Mouse (Mus musculus) inflammation-experienced regulatory T-cells, adult 16 weeks (primary cell): ENCODE measurements around the gene Rnf207. TPM values are rescaled to one million over a fixed set of nuclear protein-coding genes. Genes with fewer than 3 reads are reported as not detected.

Experiments used
- polyA plus RNA-seq: library from polyadenylated mRNA; unstranded; fragments of 100-300 nt; shearing (Covaris generic); gene quantifications from one replicate; pipeline ENCODE4 v1.2.1, GENCODE M21; 2017

Gene Rnf207
- not detected for polyA plus RNA-seq

GRCm38 (mm10) chr4:152318517-152319234, at the start of gene Rnf207:
Rnf207 (minus strand) TSS chr4:152318993.

GRCm38 (mm10) chr4:152338419-152339292, 19.9 kb upstream of the Rnf207 start, which contains the start of gene Chd5:
Chd5 (plus strand) TSS chr4:152338651.

GRCm38 (mm10) chr4:152325574-152326411, 7.0 kb upstream of the Rnf207 start, which contains the start of gene Rpl22:
Rpl22 (plus strand) TSS chr4:152325742.

GRCm38 (mm10) chr4:152296874-152297861, 21.6 kb downstream of the Rnf207 start, which contains the start of gene Icmt:
Icmt (plus strand) TSS chr4:152297227.

GRCm38 (mm10) chr4:152291562-152291961, 27.2 kb downstream of the Rnf207 start, which contains the start of gene Hes3:
Hes3 (minus strand) TSS chr4:152291662.

GRCm38 (mm10) chr4:152273621-152274236, 45.1 kb downstream of the Rnf207 start, which contains the start of gene Gpr153:
Gpr153 (plus strand) TSS chr4:152274232.

Other genes with a start within 250 kb of the Rnf207 start
- 5.1 TPM for gene Plekhg5, start 246.5 kb downstream of the Rnf207 start, polyA plus RNA-seq
- 197 TPM for gene Tnfrsf25, start 203.1 kb downstream of the Rnf207 start, polyA plus RNA-seq
- gene Espn, start 166.6 kb downstream of the Rnf207 start, polyA plus RNA-seq = 16.8 TPM
- gene Hes2, start 160.1 kb downstream of the Rnf207 start, polyA plus RNA-seq = not detected
- gene Acot7, start 140.9 kb downstream of the Rnf207 start, polyA plus RNA-seq = 119 TPM
- 0.10 TPM for gene Gpr153, start 44.8 kb downstream of the Rnf207 start, polyA plus RNA-seq
- gene Hes3, start 27.3 kb downstream of the Rnf207 start, polyA plus RNA-seq = not detected
- gene Icmt, start 21.8 kb downstream of the Rnf207 start, polyA plus RNA-seq = 5.7 TPM
- gene Rpl22, start 6.7 kb upstream of the Rnf207 start, polyA plus RNA-seq = 458 TPM
- 0.41 TPM for gene Chd5, start 19.7 kb upstream of the Rnf207 start, polyA plus RNA-seq
- 0.95 TPM for gene Nphp4, start 157.7 kb upstream of the Rnf207 start, polyA plus RNA-seq
- gene Kcnab2, start 158.9 kb upstream of the Rnf207 start, polyA plus RNA-seq = 120 TPM